Mouse (Mus musculus): ENCODE results near the gene 4930512M02Rik. TPM values are rescaled to one million over a fixed set of nuclear protein-coding genes. Genes with fewer than 3 reads are reported as not detected.
"Not testable (repeated sequence)": the region's sequence is repeated elsewhere in the genome, so short reads cannot be mapped to it uniquely, and the experiment has no call there.

Gene 4930512M02Rik
- polyA plus RNA-seq (2012; rRNA removed), result 1.5 and 1.7 TPM in 2 replicates

- not testable (repeated sequence) for H3K4me3 ChIP-seq (ENCODE audit: control insufficient read depth, low read depth, low read length); H3K27me3 ChIP-seq (ENCODE audit: control insufficient read depth, insufficient read depth, low read length); H3K27ac ChIP-seq (ENCODE audit: control insufficient read depth, insufficient read depth, low read depth, low read length); H3K36me3 ChIP-seq (ENCODE audit: control insufficient read depth, insufficient read depth, low read length); H3K4me1 ChIP-seq (ENCODE audit: control insufficient read depth, insufficient read depth, low read length)
These were observed at the start of gene 4930512M02Rik for GRCm38 (mm10) chr11:11627735-11628134. Gene 4930512M02Rik (minus strand): TSS chr11:11627835.

- no peaks in the 10 kb centered on the region for H3K27me3 ChIP-seq (ENCODE audit: control insufficient read depth, insufficient read depth, low read length)
- TF ChIP-seq CTCF (IDR thresholded peaks at IDR 0.05; ENCODE audit: control insufficient read depth, insufficient read depth, insufficient replicate concordance, low read depth, low read length) (no peak), POLR2A (IDR thresholded peaks at IDR 0.05; ENCODE audit: control insufficient read depth, low read depth, low read length) (no peak)
- H3K4me1 ChIP-seq (ENCODE audit: control insufficient read depth, insufficient read depth, low read length), result no peaks in the 10 kb centered on the region
- H3K36me3 ChIP-seq (ENCODE audit: control insufficient read depth, insufficient read depth, low read length), result no peaks in the 10 kb centered on the region
- H3K4me3 ChIP-seq (ENCODE audit: control insufficient read depth, low read depth, low read length), result no peak overlapping the region
- H3K27ac ChIP-seq (ENCODE audit: control insufficient read depth, insufficient read depth, low read depth, low read length), result no peak overlapping the region
These were observed 49.5 kb upstream of the 4930512M02Rik start for GRCm38 (mm10) chr11:11677165-11677564.

GRCm38 (mm10) chr11:11676068-11676741 lies 48.6 kb upstream of the 4930512M02Rik start:
- Histone ChIP-seq H3K27ac (ENCODE audit: control insufficient read depth, insufficient read depth, low read depth, low read length) (no peak overlapping the region), H3K36me3 (ENCODE audit: control insufficient read depth, insufficient read depth, low read length) (no peaks in the 10 kb centered on the region), H3K4me1 (ENCODE audit: control insufficient read depth, insufficient read depth, low read length) (no peaks in the 10 kb centered on the region), H3K27me3 (ENCODE audit: control insufficient read depth, insufficient read depth, low read length) (no peaks in the 10 kb centered on the region), H3K4me3 (ENCODE audit: control insufficient read depth, low read depth, low read length) (no peak overlapping the region)
- no peak for TF ChIP-seq POLR2A (IDR thresholded peaks at IDR 0.05; ENCODE audit: control insufficient read depth, low read depth, low read length)
- no peak for TF ChIP-seq CTCF (IDR thresholded peaks at IDR 0.05; ENCODE audit: control insufficient read depth, insufficient read depth, insufficient replicate concordance, low read depth, low read length)

GRCm38 (mm10) chr11:11675063-11675462 lies 47.4 kb upstream of the 4930512M02Rik start:
- no peaks in the 10 kb centered on the region for H3K4me1 ChIP-seq (ENCODE audit: control insufficient read depth, insufficient read depth, low read length)
- H3K27me3 ChIP-seq (ENCODE audit: control insufficient read depth, insufficient read depth, low read length), result no peaks in the 10 kb centered on the region
- TF ChIP-seq POLR2A (IDR thresholded peaks at IDR 0.05; ENCODE audit: control insufficient read depth, low read depth, low read length), result no peak
- H3K36me3 ChIP-seq (ENCODE audit: control insufficient read depth, insufficient read depth, low read length), result no peaks in the 10 kb centered on the region
- no peak overlapping the region for H3K4me3 ChIP-seq (ENCODE audit: control insufficient read depth, low read depth, low read length)
- H3K27ac ChIP-seq (ENCODE audit: control insufficient read depth, insufficient read depth, low read depth, low read length), result no peak overlapping the region

GRCm38 (mm10) chr11:11672974-11673373 lies 45.3 kb upstream of the 4930512M02Rik start:
- TF ChIP-seq POLR2A (IDR thresholded peaks at IDR 0.05; ENCODE audit: control insufficient read depth, low read depth, low read length), result no peak
- TF ChIP-seq CTCF (IDR thresholded peaks at IDR 0.05; ENCODE audit: control insufficient read depth, insufficient read depth, insufficient replicate concordance, low read depth, low read length), result no peak

GRCm38 (mm10) chr11:11667922-11668290 lies 40.3 kb upstream of the 4930512M02Rik start:
- H3K27me3 ChIP-seq (ENCODE audit: control insufficient read depth, insufficient read depth, low read length), result no peaks in the 10 kb centered on the region
- H3K36me3 ChIP-seq (ENCODE audit: control insufficient read depth, insufficient read depth, low read length), result no peaks in the 10 kb centered on the region
- H3K4me1 ChIP-seq (ENCODE audit: control insufficient read depth, insufficient read depth, low read length), result no peaks in the 10 kb centered on the region
- no peak overlapping the region for H3K27ac ChIP-seq (ENCODE audit: control insufficient read depth, insufficient read depth, low read depth, low read length)
- no peak overlapping the region for H3K4me3 ChIP-seq (ENCODE audit: control insufficient read depth, low read depth, low read length)
- TF ChIP-seq POLR2A (IDR thresholded peaks at IDR 0.05; ENCODE audit: control insufficient read depth, low read depth, low read length) (no peak), CTCF (IDR thresholded peaks at IDR 0.05; ENCODE audit: control insufficient read depth, insufficient read depth, insufficient replicate concordance, low read depth, low read length) (no peak)

More at GRCm38 (mm10) chr11:11672974-11673373, 45.3 kb upstream of the 4930512M02Rik start:
- H3K36me3 ChIP-seq (ENCODE audit: control insufficient read depth, insufficient read depth, low read length), result no peaks in the 10 kb centered on the region
- H3K27ac ChIP-seq (ENCODE audit: control insufficient read depth, insufficient read depth, low read depth, low read length), result no peak overlapping the region
- H3K4me3 ChIP-seq (ENCODE audit: control insufficient read depth, low read depth, low read length), result no peak overlapping the region
- H3K4me1 ChIP-seq (ENCODE audit: control insufficient read depth, insufficient read depth, low read length), result no peaks in the 10 kb centered on the region
- H3K27me3 ChIP-seq (ENCODE audit: control insufficient read depth, insufficient read depth, low read length), result no peaks in the 10 kb centered on the region

GRCm38 (mm10) chr11:11667254-11667921 lies 39.8 kb upstream of the 4930512M02Rik start:
- Histone ChIP-seq H3K4me3 (ENCODE audit: control insufficient read depth, low read depth, low read length) (no peak overlapping the region), H3K27ac (ENCODE audit: control insufficient read depth, insufficient read depth, low read depth, low read length) (no peak overlapping the region), H3K4me1 (ENCODE audit: control insufficient read depth, insufficient read depth, low read length) (no peaks in the 10 kb centered on the region), H3K27me3 (ENCODE audit: control insufficient read depth, insufficient read depth, low read length) (no peaks in the 10 kb centered on the region), H3K36me3 (ENCODE audit: control insufficient read depth, insufficient read depth, low read length) (no peaks in the 10 kb centered on the region)
- TF ChIP-seq POLR2A (IDR thresholded peaks at IDR 0.05; ENCODE audit: control insufficient read depth, low read depth, low read length) (no peak), CTCF (IDR thresholded peaks at IDR 0.05; ENCODE audit: control insufficient read depth, insufficient read depth, insufficient replicate concordance, low read depth, low read length) (no peak)
